Mouse (Mus musculus) hindbrain, embryonic 15.5 days (tissue): Measurements from ENCODE around the gene Pdzd2. TPM values are rescaled to one million over a fixed set of nuclear protein-coding genes. Genes with fewer than 3 reads are reported as not detected.

Experiments
- ATAC-seq: fragments of 200-750 bp; cut with Nextera tagmentation; 2 replicates; pipeline ENCODE4 v1.8.0; 2017; ENCODE audit warnings: low read depth, moderate number of reproducible peaks, moderate TSS enrichment; ENCODE audit not compliant: low FRiP score
- H3K27ac ChIP-seq: fragments of 300-500 bp; sonication (generic); replicated peaks from 2 replicates; pipeline ENCODE4 v1.5.1; 2015; ENCODE audit warnings: mild to moderate bottlenecking, inconsistent platforms
- H3K27me3 ChIP-seq: fragments of 300-500 bp; sonication (generic); 2 replicates; pipeline ENCODE4 v1.6.1; 2015; ENCODE audit warnings: control low read depth, inconsistent platforms
- H3K36me3 ChIP-seq: fragments of 300-500 bp; sonication (generic); 2 replicates; pipeline ENCODE4 v1.6.1; 2015; ENCODE audit warnings: control low read depth, inconsistent platforms
- H3K4me1 ChIP-seq: fragments of 300-500 bp; sonication (generic); replicated peaks from 2 replicates; pipeline ENCODE4 v1.6.1; 2015; ENCODE audit warnings: control low read depth, inconsistent platforms
- H3K4me2 ChIP-seq: fragments of 300-500 bp; sonication (generic); 2 replicates; pipeline ENCODE4 v1.6.1; 2015; ENCODE audit warnings: moderate library complexity, mild to moderate bottlenecking, inconsistent platforms
- H3K4me3 ChIP-seq: fragments of 300-500 bp; sonication (generic); 2 replicates; pipeline ENCODE4 v1.5.1; 2015; ENCODE audit warnings: mild to moderate bottlenecking, inconsistent platforms
- H3K9ac ChIP-seq: fragments of 300-500 bp; sonication (generic); 2 replicates; pipeline ENCODE4 v1.6.1; 2015; ENCODE audit warnings: inconsistent platforms
- H3K9me3 ChIP-seq: fragments of 300-500 bp; sonication (generic); 2 replicates; pipeline ENCODE4 v1.6.1; 2016; ENCODE audit warnings: control low read depth, inconsistent platforms
- WGBS: fragments of 180-500 bp; shearing (Covaris S2); methylation state at CpG from one replicate; pipeline ENCODE4 v1.1.7; 2015; 5-methylcytosine and 5-hydroxymethylcytosine counted together
- polyA plus RNA-seq: library from polyadenylated mRNA; unstranded; fragments of >200 nt; fragmentation: Nextera tagmentation; extraction: Ambion mirVana; gene quantifications from 2 replicates; pipeline ENCODE4 v1.2.1, GENCODE M21; 2015

Pdzd2 gene
- polyA plus RNA-seq, 1 experiment from 2014 or later, result 16.9 TPM

DNA sequence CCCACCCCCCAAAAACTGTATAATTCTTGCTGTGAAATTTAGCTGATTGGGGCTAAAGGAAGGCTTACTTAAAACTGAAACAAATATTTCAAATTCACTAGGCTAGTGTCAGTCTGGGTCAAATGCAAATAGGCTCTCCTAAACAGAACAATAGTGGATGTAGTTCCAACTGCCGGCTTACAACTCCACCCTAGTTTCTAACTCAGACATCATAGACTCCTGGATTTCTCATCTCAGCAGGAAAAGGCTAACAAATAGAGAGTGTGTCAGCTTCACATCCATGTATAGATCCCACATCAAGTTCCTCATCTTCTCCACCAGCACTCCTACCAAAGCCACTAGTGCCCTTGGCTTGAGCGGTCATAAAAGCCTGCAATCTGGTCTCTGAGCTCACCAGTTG is 290.4 kb downstream of the Pdzd2 start:
- peaks cover 17% of the 10 kb centered on the region; the same call in 1 of the 2 replicates for H3K4me1 ChIP-seq
- no peaks in the 10 kb centered on the region for H3K9me3 ChIP-seq
- H3K27ac ChIP-seq, result no peak overlapping the region
- H3K4me2 ChIP-seq, result no peak overlapping the region
- H3K9ac ChIP-seq, result no peak overlapping the region
- no peak overlapping the region for H3K4me3 ChIP-seq
- no peaks in the 10 kb centered on the region for H3K36me3 ChIP-seq
- WGBS, result 66% methylated on average over 2 of the region's 2 CpGs
- no peaks in the 10 kb centered on the region for H3K27me3 ChIP-seq
- no peak for ATAC-seq

DNA sequence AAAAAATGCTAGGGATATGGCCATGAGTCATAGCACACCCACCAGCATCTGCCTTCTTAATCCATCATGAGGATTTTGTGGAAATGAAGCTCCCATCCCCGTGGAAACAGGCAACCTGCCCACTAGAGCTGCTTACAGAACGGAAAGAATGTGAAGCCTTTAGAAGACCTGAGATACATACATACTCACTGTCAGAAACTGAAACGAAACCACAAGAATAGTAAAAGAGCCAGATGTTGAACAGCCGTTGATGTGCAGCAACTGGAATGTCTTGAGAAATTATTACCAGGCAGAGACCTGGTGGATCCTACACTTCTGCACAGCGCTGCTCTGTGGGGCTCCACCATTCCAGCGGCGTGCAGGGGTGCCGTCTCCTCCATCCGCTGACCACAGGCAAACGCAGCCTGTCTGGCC is 292.7 kb downstream of the Pdzd2 start:
- ATAC-seq, result no peak
- no peaks in the 10 kb centered on the region for H3K9me3 ChIP-seq
- no peak overlapping the region for H3K27ac ChIP-seq
- no peak overlapping the region for H3K4me2 ChIP-seq
- 82% methylated on average over 10 of the region's 10 CpGs for WGBS
- no peak overlapping the region for H3K9ac ChIP-seq
- H3K4me1 ChIP-seq, result peaks cover 10% of the 10 kb centered on the region; the same call in 1 of the 2 replicates
- H3K36me3 ChIP-seq, result no peaks in the 10 kb centered on the region
- no peaks in the 10 kb centered on the region for H3K27me3 ChIP-seq
- H3K4me3 ChIP-seq, result no peak overlapping the region

DNA sequence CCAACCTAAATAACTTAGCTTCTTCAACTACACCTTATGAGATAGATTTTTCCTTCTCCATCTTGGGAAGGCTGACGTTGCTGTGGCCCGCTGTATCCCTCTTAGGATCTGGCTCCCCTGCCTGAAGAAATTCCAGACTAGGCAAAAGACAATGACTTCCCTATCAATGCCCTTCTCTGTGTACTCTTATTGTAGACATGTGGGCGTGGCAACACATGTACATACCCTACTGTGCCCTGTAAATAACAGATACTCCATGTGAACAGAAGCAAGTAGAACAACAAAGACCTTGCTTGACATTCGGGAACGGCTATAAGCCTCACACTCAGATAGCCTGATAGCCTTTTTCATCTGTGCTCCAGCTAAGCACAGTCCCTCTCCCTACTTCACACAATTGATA is 295.2 kb downstream of the Pdzd2 start:
- Histone ChIP-seq H3K4me2 (no peak overlapping the region), H3K4me3 (no peak overlapping the region), H3K36me3 (no peaks in the 10 kb centered on the region), H3K4me1 (no peaks in the 10 kb centered on the region), H3K9me3 (no peaks in the 10 kb centered on the region), H3K27me3 (no peaks in the 10 kb centered on the region), H3K27ac (no peak overlapping the region), H3K9ac (no peak overlapping the region)
- 54% methylated on average over 5 of the region's 5 CpGs for WGBS
- ATAC-seq, result no peak

DNA sequence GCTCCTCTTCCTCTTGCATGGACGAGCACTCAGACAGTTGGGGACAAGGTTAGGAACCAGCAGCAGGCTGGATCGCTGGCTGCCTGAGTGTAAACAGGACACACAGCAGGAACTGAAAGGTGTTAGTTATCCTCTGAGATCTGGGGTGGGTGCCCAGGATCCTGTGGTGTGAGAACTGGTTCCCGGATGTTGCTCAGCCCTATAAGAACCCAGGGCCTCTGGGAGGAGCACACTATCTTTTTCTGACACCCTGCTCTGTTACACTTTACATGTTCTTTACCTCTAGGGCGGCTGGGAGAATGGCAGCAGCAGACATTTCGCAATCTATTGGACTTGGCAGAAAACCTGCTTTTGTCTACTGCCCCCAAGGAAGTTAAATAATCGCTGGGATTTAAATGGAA is 300.4 kb downstream of the Pdzd2 start:
- Histone ChIP-seq H3K4me1 (peaks cover under 1% of the 10 kb centered on the region; the same call in 1 of the 2 replicates), H3K4me2 (no peak overlapping the region), H3K27me3 (no peaks in the 10 kb centered on the region), H3K9ac (no peak overlapping the region), H3K36me3 (no peaks in the 10 kb centered on the region), H3K27ac (no peak overlapping the region), H3K9me3 (no peaks in the 10 kb centered on the region), H3K4me3 (no peak overlapping the region)
- 50% methylated on average over 6 of the region's 6 CpGs for WGBS
- ATAC-seq, result no peak

DNA sequence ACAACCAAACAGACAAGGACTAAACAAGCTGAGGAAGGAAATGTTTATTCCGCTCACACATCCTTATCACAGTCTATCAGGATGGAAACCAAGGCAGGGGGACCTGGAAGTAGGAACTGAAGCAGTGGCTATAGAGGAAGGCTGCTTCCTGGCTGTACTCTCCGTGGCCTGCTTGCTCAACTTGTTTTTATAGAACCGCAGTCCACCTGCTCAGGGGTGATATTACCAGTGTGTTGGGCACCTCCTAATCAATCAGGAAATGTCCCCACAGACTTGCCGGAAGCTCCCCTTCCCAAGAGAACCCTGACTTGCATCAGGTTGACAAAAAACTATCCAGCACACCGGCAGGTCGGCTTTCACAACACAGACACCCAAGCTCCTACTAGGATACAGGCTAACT is 301.0 kb downstream of the Pdzd2 start:
- 90% methylated on average over 6 of the region's 6 CpGs for WGBS
- Histone ChIP-seq H3K4me1 (peaks cover 4% of the 10 kb centered on the region; the same call in 1 of the 2 replicates), H3K9me3 (no peaks in the 10 kb centered on the region), H3K27ac (no peak overlapping the region), H3K4me2 (no peak overlapping the region), H3K9ac (no peak overlapping the region), H3K27me3 (no peaks in the 10 kb centered on the region), H3K4me3 (no peak overlapping the region), H3K36me3 (no peaks in the 10 kb centered on the region)
- no peak for ATAC-seq

DNA sequence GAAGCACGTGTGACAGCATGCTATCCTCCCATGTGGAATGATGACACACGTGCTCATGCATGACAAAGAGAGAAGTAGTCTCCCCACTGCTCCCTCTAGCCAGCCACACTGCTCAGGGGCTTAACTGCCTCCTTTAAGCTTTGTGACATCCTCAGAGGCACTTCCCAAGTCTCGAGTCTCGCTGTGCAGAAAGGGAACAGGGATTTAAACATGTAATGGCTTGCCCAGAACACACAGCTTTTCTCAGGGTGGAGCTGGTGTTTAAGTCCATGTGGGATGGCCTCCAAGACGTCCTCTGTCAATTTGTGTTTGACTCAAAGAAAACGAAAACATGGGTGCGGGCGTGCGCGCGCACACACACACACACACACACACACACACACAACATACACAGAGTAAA is 301.6 kb downstream of the Pdzd2 start:
- no peaks in the 10 kb centered on the region for H3K9me3 ChIP-seq
- no peak overlapping the region for H3K4me3 ChIP-seq
- H3K27ac ChIP-seq, result no peak overlapping the region
- no peaks in the 10 kb centered on the region for H3K27me3 ChIP-seq
- no peak overlapping the region for H3K4me2 ChIP-seq
- H3K4me1 ChIP-seq, result peaks cover 4% of the 10 kb centered on the region; the same call in 1 of the 2 replicates
- H3K9ac ChIP-seq, result no peak overlapping the region
- no peak for ATAC-seq
- 85% methylated on average over 11 of the region's 11 CpGs for WGBS
- no peaks in the 10 kb centered on the region for H3K36me3 ChIP-seq

DNA sequence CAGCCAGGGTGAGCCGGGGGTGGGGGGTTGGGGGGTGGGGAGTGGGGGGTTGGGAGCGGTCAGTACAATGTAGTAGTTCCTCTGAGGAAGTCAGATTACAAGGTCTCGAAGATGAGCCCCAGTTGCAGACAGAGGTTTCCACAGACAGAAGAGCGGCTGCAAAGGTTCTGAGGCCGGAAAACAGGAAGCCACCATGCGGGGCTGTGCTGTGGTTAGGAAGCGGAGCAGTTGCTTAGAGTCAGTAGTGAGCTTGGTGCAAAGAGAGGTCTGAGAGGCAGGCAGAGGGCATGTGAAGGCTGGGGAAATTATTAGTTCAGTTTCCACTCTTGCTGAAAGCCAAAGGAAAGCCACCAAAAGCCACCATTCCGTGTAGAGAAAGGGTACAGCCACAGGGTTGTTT is 303.8 kb downstream of the Pdzd2 start:
- Histone ChIP-seq H3K4me1 (peaks cover 4% of the 10 kb centered on the region; the same call in 1 of the 2 replicates), H3K4me3 (no peak overlapping the region), H3K9me3 (no peaks in the 10 kb centered on the region), H3K27me3 (no peaks in the 10 kb centered on the region), H3K36me3 (no peaks in the 10 kb centered on the region), H3K9ac (no peak overlapping the region), H3K27ac (no peak overlapping the region), H3K4me2 (no peak overlapping the region)
- ATAC-seq, result no peak
- WGBS, result 83% methylated on average over 8 of the region's 8 CpGs

DNA sequence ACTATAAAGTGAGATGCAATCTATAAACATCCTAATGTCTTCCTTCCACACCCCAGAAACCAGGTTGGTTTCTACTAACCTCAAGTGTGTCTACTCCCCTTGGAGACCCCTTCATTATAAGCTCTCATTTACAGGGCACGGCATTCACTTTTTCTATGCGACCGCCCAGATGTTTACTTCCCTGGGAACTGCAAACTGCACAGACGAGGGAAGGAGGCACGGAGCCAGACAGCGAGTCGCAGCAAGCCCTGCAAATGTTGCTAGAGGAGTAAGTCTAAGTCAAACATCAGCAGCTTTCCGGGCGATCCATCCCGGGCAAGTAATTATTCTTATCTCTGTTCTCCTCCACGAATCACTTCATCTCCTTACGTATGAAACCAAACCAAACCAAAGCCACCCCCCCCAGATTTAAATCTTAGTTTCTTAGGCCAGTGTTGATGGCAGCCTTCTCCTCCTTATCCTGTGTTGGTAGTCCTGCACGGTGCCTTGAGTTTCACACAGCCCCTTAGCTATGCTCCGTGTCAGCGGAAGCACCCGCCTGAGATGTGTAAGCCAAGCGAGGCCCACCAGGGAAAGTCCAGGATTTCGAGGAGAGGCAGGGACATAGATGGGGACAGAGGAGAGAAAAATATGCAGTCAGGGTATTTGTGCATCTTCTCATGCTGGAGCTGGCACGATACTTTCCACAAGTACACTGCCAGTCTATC is 305.7 kb downstream of the Pdzd2 start:
- no peak overlapping the region for H3K4me3 ChIP-seq
- ATAC-seq, result no peak
- peaks cover 4% of the 10 kb centered on the region; the same call in 1 of the 2 replicates for H3K4me1 ChIP-seq
- 70% methylated on average over 19 of the region's 19 CpGs for WGBS
- H3K9me3 ChIP-seq, result no peaks in the 10 kb centered on the region
- no peaks in the 10 kb centered on the region for H3K36me3 ChIP-seq
- no peak overlapping the region for H3K27ac ChIP-seq
- H3K9ac ChIP-seq, result no peak overlapping the region
- no peaks in the 10 kb centered on the region for H3K27me3 ChIP-seq
- no peak overlapping the region for H3K4me2 ChIP-seq

DNA sequence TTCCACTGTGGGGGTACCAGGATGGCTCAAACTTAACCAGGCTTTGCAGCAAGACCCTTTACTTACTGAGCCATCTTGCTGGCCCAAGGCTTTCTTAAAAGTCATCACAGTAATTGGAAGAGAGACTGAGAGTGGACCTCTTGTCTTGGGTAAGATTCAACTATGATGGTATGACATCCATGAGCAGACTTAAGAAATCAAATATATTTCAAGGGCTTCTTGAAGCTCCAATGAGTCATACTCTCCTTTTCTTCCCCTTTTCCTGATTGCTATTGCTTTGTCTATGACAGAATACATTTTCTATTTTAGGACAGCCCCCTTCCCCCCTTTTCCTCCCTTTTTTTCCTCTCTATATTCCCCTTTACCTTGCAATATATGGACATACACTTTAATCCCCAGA is 306.8 kb downstream of the Pdzd2 start:
- no peak overlapping the region for H3K27ac ChIP-seq
- no peaks in the 10 kb centered on the region for H3K9me3 ChIP-seq
- peaks cover 4% of the 10 kb centered on the region; the same call in 1 of the 2 replicates for H3K4me1 ChIP-seq
- no peak overlapping the region for H3K9ac ChIP-seq
- no peak overlapping the region for H3K4me2 ChIP-seq
- H3K36me3 ChIP-seq, result no peaks in the 10 kb centered on the region
- H3K27me3 ChIP-seq, result no peaks in the 10 kb centered on the region
- H3K4me3 ChIP-seq, result no peak overlapping the region
- no peak for ATAC-seq

DNA sequence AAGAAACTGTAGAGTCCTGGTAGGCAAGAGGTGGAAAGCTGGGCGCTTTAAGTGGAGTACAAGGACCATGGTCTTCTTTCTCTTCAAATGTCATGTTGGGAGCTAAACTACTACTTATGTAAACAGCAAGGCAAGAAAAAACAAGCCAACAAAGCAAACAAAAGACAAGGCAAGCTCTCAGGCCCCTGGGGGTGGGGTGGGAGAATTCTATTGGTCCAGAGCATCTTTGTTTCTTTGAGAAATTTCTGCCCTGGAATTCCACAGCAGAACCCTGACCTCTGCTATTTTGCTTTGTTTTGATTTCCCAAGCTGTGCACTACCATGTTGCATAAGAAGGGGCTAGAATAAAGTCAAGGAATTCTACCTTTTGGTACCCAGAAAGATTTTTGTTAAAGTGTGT is 307.4 kb downstream of the Pdzd2 start:
- no peak overlapping the region for H3K4me3 ChIP-seq
- no peaks in the 10 kb centered on the region for H3K27me3 ChIP-seq
- no peak overlapping the region for H3K27ac ChIP-seq
- peaks cover 4% of the 10 kb centered on the region; the same call in 1 of the 2 replicates for H3K4me1 ChIP-seq
- WGBS, result 86% methylated on average over 1 of the region's 1 CpGs
- ATAC-seq, result no peak
- H3K9me3 ChIP-seq, result no peaks in the 10 kb centered on the region
- H3K36me3 ChIP-seq, result no peaks in the 10 kb centered on the region
- H3K9ac ChIP-seq, result no peak overlapping the region
- H3K4me2 ChIP-seq, result no peak overlapping the region

DNA sequence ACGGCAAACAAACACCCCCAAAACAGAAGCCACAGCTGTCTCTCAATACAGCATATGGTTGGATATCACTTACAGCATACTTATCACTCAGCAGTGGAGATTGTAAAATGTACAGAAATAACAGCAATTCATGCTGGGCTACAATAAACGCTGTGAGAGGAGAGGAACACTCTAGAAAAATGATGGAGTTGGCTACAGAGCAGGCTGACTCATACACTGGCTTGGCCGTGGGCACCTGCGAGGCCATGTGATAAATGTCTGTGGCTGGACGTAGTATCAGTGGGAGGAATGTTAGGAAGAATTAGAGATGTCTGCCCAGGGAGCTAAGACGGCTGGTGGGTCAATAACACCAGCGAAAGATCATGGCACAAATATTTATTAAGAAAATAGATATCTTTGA is 308.0 kb downstream of the Pdzd2 start:
- Histone ChIP-seq H3K4me3 (no peak overlapping the region), H3K4me1 (peaks cover 4% of the 10 kb centered on the region; the same call in 1 of the 2 replicates), H3K27ac (no peak overlapping the region), H3K9me3 (no peaks in the 10 kb centered on the region), H3K36me3 (no peaks in the 10 kb centered on the region), H3K9ac (no peak overlapping the region), H3K27me3 (no peaks in the 10 kb centered on the region), H3K4me2 (no peak overlapping the region)
- no peak for ATAC-seq
- WGBS, result 74% methylated on average over 7 of the region's 7 CpGs

DNA sequence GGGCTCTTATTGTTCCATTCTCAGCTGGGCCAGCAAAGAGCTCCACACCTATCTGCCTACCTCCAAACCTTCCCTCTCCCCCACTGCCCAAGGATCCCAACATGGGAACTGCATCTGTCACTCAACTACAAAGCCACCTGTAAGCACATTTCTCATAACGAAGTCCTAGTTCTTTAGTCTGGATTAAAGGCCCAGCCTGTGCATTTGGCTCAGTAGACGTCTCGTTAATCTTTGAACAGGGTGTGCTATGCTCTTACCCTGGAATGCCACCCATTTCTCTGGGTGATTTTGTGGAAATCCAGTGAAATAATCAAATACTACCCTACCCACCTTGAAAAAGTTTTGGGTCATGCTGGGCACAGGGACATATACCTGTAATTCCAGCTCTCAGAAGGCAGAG is 308.5 kb downstream of the Pdzd2 start:
- no peak overlapping the region for H3K4me2 ChIP-seq
- H3K27ac ChIP-seq, result no peak overlapping the region
- H3K4me3 ChIP-seq, result no peak overlapping the region
- peaks cover 4% of the 10 kb centered on the region; the same call in 1 of the 2 replicates for H3K4me1 ChIP-seq
- H3K9me3 ChIP-seq, result no peaks in the 10 kb centered on the region
- no peak for ATAC-seq
- no peak overlapping the region for H3K9ac ChIP-seq
- H3K27me3 ChIP-seq, result no peaks in the 10 kb centered on the region
- 97% methylated on average over 3 of the region's 3 CpGs for WGBS
- H3K36me3 ChIP-seq, result no peaks in the 10 kb centered on the region

DNA sequence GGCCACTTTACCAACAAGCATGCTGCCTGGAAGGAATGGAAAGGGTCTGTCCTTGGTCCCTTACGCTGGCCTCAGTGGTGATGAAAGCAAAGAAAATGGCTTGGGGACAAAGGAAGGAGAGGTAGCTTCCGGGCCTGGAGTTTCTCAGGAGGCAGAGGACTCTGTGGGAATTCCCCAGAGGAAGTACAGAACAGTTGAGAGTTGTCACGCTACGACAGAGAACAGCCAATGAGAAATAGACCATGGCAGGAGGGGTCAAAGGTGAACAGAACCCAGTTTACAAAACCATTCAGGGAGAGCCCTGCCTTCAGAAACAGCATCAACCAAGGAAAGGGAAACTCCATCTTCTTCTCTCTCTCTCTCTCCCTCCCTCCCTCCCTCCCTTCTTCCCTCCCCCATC is 309.1 kb downstream of the Pdzd2 start:
- ATAC-seq, result no peak
- Histone ChIP-seq H3K9me3 (no peaks in the 10 kb centered on the region), H3K27ac (no peak overlapping the region), H3K4me1 (peaks cover 4% of the 10 kb centered on the region; the same call in 1 of the 2 replicates), H3K36me3 (no peaks in the 10 kb centered on the region), H3K4me2 (no peak overlapping the region), H3K27me3 (no peaks in the 10 kb centered on the region), H3K4me3 (no peak overlapping the region), H3K9ac (no peak overlapping the region)
- 25% methylated on average over 4 of the region's 4 CpGs for WGBS
